Mouse (Mus musculus) ovary, adult 18-20 months (tissue): Measurements from ENCODE around the gene Hs3st2.

ENCODE experiments used
- DNase-seq: peaks from one replicate; pipeline ENCODE4 v3.0.0; 2022; ENCODE audit warnings: low spot score, mixed read lengths

Hs3st2 gene

DNA sequence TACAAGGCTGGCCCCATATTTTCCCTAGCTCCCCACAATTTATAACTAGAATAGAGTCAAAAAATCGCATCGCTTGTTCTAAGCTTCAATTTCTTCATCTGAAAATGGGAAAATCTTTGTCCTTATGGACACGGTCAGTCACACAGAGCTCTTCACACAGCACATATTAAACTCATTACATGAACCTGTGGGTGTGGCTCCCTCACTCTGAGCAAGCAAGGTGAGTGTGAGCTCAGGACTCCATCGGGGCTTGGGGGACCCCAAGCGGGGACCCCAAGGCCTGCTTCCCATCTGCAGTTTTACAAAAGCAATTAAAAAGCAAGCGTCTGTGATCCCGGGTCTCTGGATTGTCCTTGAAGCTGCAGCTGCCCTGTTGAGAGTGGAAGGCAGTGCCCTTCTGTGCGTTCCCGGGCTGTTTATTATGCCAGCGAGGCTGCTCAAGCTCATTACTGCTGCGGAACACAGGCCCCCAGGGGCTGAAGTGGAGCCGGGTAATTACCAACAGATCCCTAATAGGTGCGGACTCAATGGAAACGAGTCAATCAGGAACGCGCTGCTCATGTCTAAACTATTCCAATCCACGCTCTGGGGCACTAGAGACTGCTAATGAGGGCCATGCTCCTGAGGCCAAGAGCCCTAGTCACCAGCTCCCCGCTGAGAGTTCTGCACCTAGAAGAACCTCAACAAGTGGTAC lies 157.8 kb downstream of the Hs3st2 start:
- DNase-seq: no peak
